Mouse (Mus musculus) forebrain, embryonic 16.5 days (tissue): ENCODE results near the gene Epb42. TPM values are rescaled to one million over a fixed set of nuclear protein-coding genes. Genes with fewer than 3 reads are reported as not detected.
"Not testable (repeated sequence)": the region's sequence is repeated elsewhere in the genome, so short reads cannot be mapped to it uniquely, and the experiment has no call there.

Source experiments
- ATAC-seq: fragments of 200-750 bp; cut with Nextera tagmentation; 2 replicates; pipeline ENCODE4 v1.8.0; 2017; ENCODE audit warnings: mild to moderate bottlenecking, moderate library complexity
- H3K27ac ChIP-seq: fragments of 300-500 bp; sonication (generic); 2 replicates; pipeline ENCODE4 v1.5.1; 2014; ENCODE audit warnings: low read length, control low read depth
- H3K27me3 ChIP-seq: fragments of 300-500 bp; sonication (generic); replicated peaks from 2 replicates; pipeline ENCODE4 v1.6.1; 2014; ENCODE audit warnings: low read length; ENCODE audit not compliant: control insufficient read depth, insufficient read depth
- H3K36me3 ChIP-seq: fragments of 300-500 bp; sonication (generic); 2 replicates; pipeline ENCODE4 v1.6.1; 2014; ENCODE audit not compliant: control insufficient read depth, insufficient read depth
- H3K4me1 ChIP-seq: fragments of 300-500 bp; sonication (generic); replicated peaks from 2 replicates; pipeline ENCODE4 v1.6.1; 2014; ENCODE audit warnings: low read length; ENCODE audit not compliant: control insufficient read depth, insufficient read depth
- H3K4me2 ChIP-seq: fragments of 300-500 bp; sonication (generic); 2 replicates; pipeline ENCODE4 v1.6.1; 2014; ENCODE audit warnings: mild to moderate bottlenecking, low read length, control low read depth
- H3K4me3 ChIP-seq: fragments of 300-500 bp; sonication (generic); replicated peaks from 2 replicates; pipeline ENCODE4 v1.5.1; 2014; ENCODE audit warnings: mild to moderate bottlenecking, low read length, control low read depth
- H3K9ac ChIP-seq: fragments of 300-500 bp; sonication (generic); replicated peaks from 2 replicates; pipeline ENCODE4 v1.6.1; 2014; ENCODE audit warnings: low read depth, low read length, control low read depth
- H3K9me3 ChIP-seq: fragments of 300-500 bp; sonication (generic); 2 replicates; pipeline ENCODE4 v1.6.1; 2016; ENCODE audit warnings: low read length; ENCODE audit not compliant: control insufficient read depth
- WGBS: fragments of 180-500 bp; shearing (Covaris S2); extraction: QIAGEN DNeasy Blood & Tissue Kit; methylation state at CpG from one replicate; pipeline ENCODE4 v1.1.7; 2014; 5-methylcytosine and 5-hydroxymethylcytosine counted together
- microRNA-seq: library from miRNA; unstranded; fragments of <30 nt; microRNA quantifications from one replicate; pipeline ENCODE4, GENCODE M21; 2017
- polyA plus RNA-seq: library from polyadenylated mRNA; unstranded; fragments of >200 nt; fragmentation: Nextera tagmentation; extraction: Ambion mirVana; gene quantifications from 2 replicates; pipeline ENCODE4 v1.2.1, GENCODE M21; 2015

Gene Epb42
- polyA plus RNA-seq, 1 experiment from 2014 or later: 0.23 TPM

DNA sequence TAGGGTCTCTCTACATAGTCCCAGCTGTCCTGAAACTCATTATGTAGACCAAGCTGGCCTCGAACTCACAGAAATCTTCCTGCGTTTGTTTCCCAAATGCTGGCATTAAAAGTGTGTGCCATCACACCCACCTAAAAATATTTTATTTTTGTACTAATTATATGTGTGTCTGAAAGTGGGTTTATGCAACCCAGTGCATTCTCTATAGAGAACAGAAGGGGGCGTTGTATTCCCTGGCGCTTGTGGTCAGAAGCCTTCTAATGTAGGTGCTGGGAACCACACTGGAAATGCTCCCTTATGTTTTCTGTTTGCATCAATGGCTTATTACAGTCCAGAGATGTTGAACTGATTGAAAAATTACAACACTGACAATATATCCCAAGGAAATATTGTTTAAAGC is 60.6 kb downstream of the Epb42 start:
- peaks cover 9% of the 10 kb centered on the region for H3K4me1 ChIP-seq
- H3K4me3 ChIP-seq: no peak overlapping the region
- no peaks in the 10 kb centered on the region for H3K9me3 ChIP-seq
- H3K36me3 ChIP-seq: no peaks in the 10 kb centered on the region
- H3K27me3 ChIP-seq: no peaks in the 10 kb centered on the region
- no peak overlapping the region for H3K9ac ChIP-seq
- ATAC-seq: no peak
- H3K27ac ChIP-seq: no peak overlapping the region
- H3K4me2 ChIP-seq: no peak overlapping the region
- WGBS: 60% methylated on average over 4 of the region's 4 CpGs

DNA sequence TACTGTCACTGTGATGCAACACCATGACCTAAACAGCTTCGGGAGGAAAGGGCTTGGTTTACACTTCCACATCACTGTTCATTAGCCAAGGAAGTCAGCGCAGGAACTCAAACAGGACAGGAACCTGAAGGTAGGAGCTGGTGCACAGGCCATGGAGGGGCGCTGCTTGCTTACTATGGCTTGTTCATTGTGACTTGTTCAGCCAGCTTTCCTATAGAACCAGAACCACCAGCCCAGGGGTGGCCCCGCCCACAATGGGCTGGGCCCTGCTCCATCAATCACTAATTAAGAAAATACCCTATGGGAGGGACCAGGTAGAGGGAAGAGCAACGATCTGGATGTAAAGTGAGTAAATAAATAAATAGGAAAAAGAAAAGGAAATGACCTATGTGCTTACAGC is 63.9 kb downstream of the Epb42 start:
- H3K4me2 ChIP-seq: no peak overlapping the region
- H3K4me1 ChIP-seq: peaks cover 18% of the 10 kb centered on the region
- H3K36me3 ChIP-seq: no peaks in the 10 kb centered on the region
- H3K4me3 ChIP-seq: no peak overlapping the region
- no peak overlapping the region for H3K9ac ChIP-seq
- no peaks in the 10 kb centered on the region for H3K27me3 ChIP-seq
- ATAC-seq: no peak
- 23% methylated on average over 5 of the region's 5 CpGs for WGBS
- H3K27ac ChIP-seq: no peak overlapping the region
- no peaks in the 10 kb centered on the region for H3K9me3 ChIP-seq

DNA sequence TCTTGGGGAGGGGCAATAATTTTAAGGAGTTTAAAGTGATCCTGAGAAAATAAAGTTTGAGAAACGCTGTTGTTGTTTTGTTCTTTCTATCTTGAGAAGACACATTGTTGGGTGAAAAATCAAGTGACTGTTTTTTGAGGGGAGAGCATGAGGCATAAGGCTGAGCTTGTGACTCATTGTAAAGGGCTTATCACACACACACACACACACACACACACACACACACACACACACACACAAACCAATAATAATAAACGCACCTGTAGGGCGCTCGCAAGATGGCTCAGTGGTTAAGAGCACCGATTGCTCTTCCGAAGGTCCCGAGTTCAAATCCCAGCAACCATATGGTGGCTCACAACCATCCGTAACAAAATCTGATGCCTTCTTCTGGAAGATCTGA is 64.6 kb downstream of the Epb42 start:
- not testable (repeated sequence) for H3K9ac ChIP-seq, H3K4me3 ChIP-seq, H3K27ac ChIP-seq, H3K4me2 ChIP-seq, H3K36me3 ChIP-seq, H3K27me3 ChIP-seq, ATAC-seq, H3K9me3 ChIP-seq
- peaks cover 18% of the 10 kb centered on the region for H3K4me1 ChIP-seq
- WGBS: 96% methylated on average over 8 of the region's 8 CpGs

DNA sequence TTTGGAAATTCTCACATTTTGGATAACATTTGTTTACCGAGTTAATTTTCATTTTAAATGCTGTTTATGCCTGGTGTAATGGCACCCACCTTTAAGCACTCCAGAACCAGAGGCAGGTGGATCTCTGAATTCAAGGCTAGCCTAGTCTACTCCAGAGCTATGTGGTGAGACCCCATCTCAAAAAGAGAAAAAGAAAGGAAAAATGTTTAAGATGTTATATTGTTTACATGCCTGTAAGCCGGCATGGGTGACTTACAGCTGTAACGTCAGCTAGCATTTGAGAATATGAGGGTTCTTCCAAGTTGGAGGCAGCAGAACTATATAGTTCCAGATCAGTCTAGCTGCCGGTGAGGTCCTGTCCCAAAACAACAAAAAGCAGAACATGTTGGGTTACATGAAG is 65.1 kb downstream of the Epb42 start:
- Histone ChIP-seq H3K4me1 (peaks cover 18% of the 10 kb centered on the region), H3K36me3 (no peaks in the 10 kb centered on the region), H3K27me3 (no peaks in the 10 kb centered on the region), H3K27ac (no peak overlapping the region), H3K9ac (no peak overlapping the region), H3K4me3 (no peak overlapping the region), H3K4me2 (no peak overlapping the region), H3K9me3 (no peaks in the 10 kb centered on the region)
- 96% methylated on average over 4 of the region's 4 CpGs for WGBS
- ATAC-seq: no peak

DNA sequence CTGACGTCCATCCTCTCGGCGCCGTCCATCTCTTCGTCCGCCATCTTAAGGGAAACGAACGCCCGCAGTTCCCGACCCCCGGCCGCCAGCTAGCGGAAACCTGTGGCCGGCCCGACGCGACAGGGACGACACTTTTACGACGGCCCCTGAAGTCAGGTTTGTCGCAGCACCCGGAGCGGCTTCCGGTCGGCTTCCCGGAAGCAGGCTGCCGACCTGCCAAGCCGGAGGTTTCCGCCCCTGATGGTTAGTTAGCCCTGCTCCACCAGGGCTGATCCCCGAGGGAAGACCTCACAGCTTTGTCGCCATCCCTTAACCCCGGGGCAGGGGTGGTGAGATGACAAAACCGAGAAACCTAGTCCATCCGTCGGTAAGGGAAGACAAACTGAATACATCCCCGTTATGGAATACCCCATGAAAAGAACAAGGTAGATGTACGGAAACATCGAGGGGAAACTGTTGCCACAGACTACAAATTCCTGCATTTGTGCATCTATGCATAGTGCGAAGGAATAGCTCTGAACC is 66.3 kb downstream of the Epb42 start, which contains the start of gene Ubr1:
Ubr1 (minus strand) TSS at position 157 of the 522 bp plus-strand sequence.
- Histone ChIP-seq H3K36me3 (no peaks in the 10 kb centered on the region), H3K4me2 (peak within 1 kb of the TSS; percentile 67), H3K9ac (peak within 1 kb of the TSS; percentile 95), H3K4me3 (peak within 1 kb of the TSS; percentile 91), H3K27me3 (no peaks in the 10 kb centered on the region), H3K9me3 (no peaks in the 10 kb centered on the region), H3K27ac (peak within 1 kb of the TSS; percentile 81), H3K4me1 (peaks cover 16% of the 10 kb centered on the region)
- peak; percentile 94 for ATAC-seq
- under 1% methylated on average over 39 of the region's 39 CpGs for WGBS

DNA sequence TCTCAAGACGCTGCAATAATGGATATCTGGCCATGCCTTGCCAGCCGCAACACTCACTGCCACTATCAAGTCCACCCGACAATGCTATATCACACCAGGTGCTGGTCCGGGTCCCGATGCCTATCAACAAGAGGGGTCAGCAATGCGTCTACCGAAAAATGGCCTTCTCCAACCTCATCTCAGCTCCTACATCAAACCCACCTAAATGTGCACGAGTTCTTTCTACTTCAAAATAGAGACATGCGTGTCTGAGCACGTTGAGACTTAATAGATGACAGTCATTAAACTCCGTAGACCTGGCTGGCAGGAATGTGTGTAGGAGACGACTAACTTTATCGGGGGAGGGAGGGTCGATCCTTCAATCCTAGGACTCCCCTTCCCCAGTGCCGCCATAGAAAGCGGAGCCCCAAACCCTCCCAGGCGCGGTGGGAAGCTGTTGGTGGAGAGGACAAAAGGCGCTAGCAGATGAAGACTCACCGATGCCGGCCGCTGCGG is 66.8 kb downstream of the Epb42 start:
- Histone ChIP-seq H3K36me3 (no peaks in the 10 kb centered on the region), H3K4me1 (peaks cover 16% of the 10 kb centered on the region), H3K27ac (peak overlapping the region; percentile 81), H3K27me3 (no peaks in the 10 kb centered on the region), H3K4me3 (peak overlapping the region; percentile 91), H3K9ac (peak overlapping the region; percentile 95), H3K9me3 (no peaks in the 10 kb centered on the region), H3K4me2 (peak overlapping the region; percentile 67)
- ATAC-seq: peak; percentile 32
- WGBS: under 1% methylated on average over 23 of the region's 23 CpGs

Small RNA genes lying within 50 kb of the gene (microRNA-seq; reads per million reads assigned to microRNA genes)
- not detected for gene Gm44325

Other genes starting within 250 kb of the Epb42 start
- gene Cdan1, start 186.9 kb downstream of the Epb42 start, polyA plus RNA-seq: 5.2 and 7.1 TPM in 2 replicates
- gene Ttbk2, start 186.5 kb downstream of the Epb42 start, polyA plus RNA-seq: 11.9 and 12.5 TPM in 2 replicates
- 39.1 and 42.3 TPM in 2 replicates for gene Ubr1, start 66.4 kb downstream of the Epb42 start, polyA plus RNA-seq
- 8.5 and 10.4 TPM in 2 replicates for gene Tmem62, start 60.1 kb downstream of the Epb42 start, polyA plus RNA-seq
- gene Ccndbp1, start 28.7 kb downstream of the Epb42 start, polyA plus RNA-seq: 79.1 and 79.3 TPM in 2 replicates
- gene Tgm5, start 48.8 kb upstream of the Epb42 start, polyA plus RNA-seq: 0.09 TPM in 1 of 2 replicates, not detected in the other
- gene Tgm7, start 72.7 kb upstream of the Epb42 start, polyA plus RNA-seq: not detected in 2 replicates
- 36.1 and 37.1 TPM in 2 replicates for gene Adal, start 103.4 kb upstream of the Epb42 start, polyA plus RNA-seq
- gene Lcmt2, start 103.6 kb upstream of the Epb42 start, polyA plus RNA-seq: 23.5 and 23.9 TPM in 2 replicates
- 58.9 and 73.8 TPM in 2 replicates for gene Tubgcp4, start 133.6 kb upstream of the Epb42 start, polyA plus RNA-seq
- 9.3 and 11.5 TPM in 2 replicates for gene Zscan29, start 134.1 kb upstream of the Epb42 start, polyA plus RNA-seq
- gene Trp53bp1, start 234.3 kb upstream of the Epb42 start, polyA plus RNA-seq: 181 and 209 TPM in 2 replicates